Mouse (Mus musculus): ENCODE results near the gene Hist1h4b.

- TF ChIP-seq SMC3 (IDR thresholded peaks at IDR 0.05; ENCODE audit: low read depth, low read length), result no peak
- TF ChIP-seq POLR2AphosphoS2 (IDR thresholded peaks at IDR 0.05; ENCODE audit: low read length), result no peak
- no peak for TF ChIP-seq MAZ (IDR thresholded peaks at IDR 0.05; ENCODE audit: low read depth, low read length)
- no peak for TF ChIP-seq CTCF (IDR thresholded peaks at IDR 0.05 in 2 of 3, conservative IDR thresholded peaks at IDR 0.05 in 1 of 3; ENCODE audit: control insufficient read depth in 1 of 3, insufficient read depth in 1 of 3, low read depth in 2 of 3, low read length in 3 of 3, poor library complexity in 1 of 3, severe bottlenecking in 1 of 3)
- TF ChIP-seq EP300 (IDR thresholded peaks at IDR 0.05; ENCODE audit: low read depth in 1 of 2, low read length in 2 of 2), result no peak
- no peak for TF ChIP-seq NELFE (IDR thresholded peaks at IDR 0.05; ENCODE audit: low read depth, low read length)
- TF ChIP-seq BHLHE40 (IDR thresholded peaks at IDR 0.05; ENCODE audit: borderline replicate concordance, low read depth, low read length), result no peak
- TF ChIP-seq MYC (IDR thresholded peaks at IDR 0.05; ENCODE audit: low read depth, low read length), result no peak
- no peak for TF ChIP-seq TAL1 (IDR thresholded peaks at IDR 0.05; ENCODE audit: low read length)
- no peak for TF ChIP-seq E2F4 (IDR thresholded peaks at IDR 0.05; ENCODE audit: borderline replicate concordance, low read depth, low read length)
- no peak for TF ChIP-seq USF1 (IDR thresholded peaks at IDR 0.05; ENCODE audit: low read depth, low read length)
- no peak for TF ChIP-seq ETS1 (IDR thresholded peaks at IDR 0.05; ENCODE audit: low read depth, low read length)
- TF ChIP-seq MYB (IDR thresholded peaks at IDR 0.05; ENCODE audit: low read depth, low read length), result no peak
These were observed 28.2 kb upstream of the Hist1h4b start for GRCm38 (mm10) chr13:23728472-23729191.

Data from MEL (cell line).